Mouse (Mus musculus) heart, embryonic 15.5 days (tissue): ENCODE measurements at regions not wholly inside any gene's neighbourhood (a gene's known extent, or its start where the extent isn't known, plus 50 kb on each side); places are given as distances from the start of the nearest gene placed in this dataset.

Experiments used
- ATAC-seq: fragments of 200-750 bp; cut with Nextera tagmentation; replicated peaks from 2 replicates; pipeline ENCODE4 v1.8.0; 2017; ENCODE audit warnings: low read depth, moderate TSS enrichment; ENCODE audit not compliant: insufficient number of reproducible peaks, insufficient read depth, low FRiP score
- H3K27ac ChIP-seq: fragments of 300-500 bp; sonication (generic); 2 replicates; pipeline ENCODE4 v1.5.1; 2015; ENCODE audit warnings: mild to moderate bottlenecking, inconsistent platforms
- H3K27me3 ChIP-seq: fragments of 300-500 bp; sonication (generic); 2 replicates; pipeline ENCODE4 v1.6.1; 2015; ENCODE audit warnings: inconsistent platforms
- H3K36me3 ChIP-seq: fragments of 300-500 bp; sonication (generic); 2 replicates; pipeline ENCODE4 v1.6.1; 2015; ENCODE audit warnings: mild to moderate bottlenecking, inconsistent platforms
- H3K4me1 ChIP-seq: fragments of 300-500 bp; sonication (generic); replicated peaks from 2 replicates; pipeline ENCODE4 v1.6.1; 2015; ENCODE audit warnings: inconsistent platforms
- H3K4me2 ChIP-seq: fragments of 300-500 bp; sonication (generic); 2 replicates; pipeline ENCODE4 v1.6.1; 2015; ENCODE audit warnings: inconsistent platforms, mild to moderate bottlenecking, moderate library complexity
- H3K4me3 ChIP-seq: fragments of 300-500 bp; sonication (generic); 2 replicates; pipeline ENCODE4 v1.5.1; 2015; ENCODE audit warnings: mild to moderate bottlenecking, inconsistent platforms
- H3K9ac ChIP-seq: fragments of 300-500 bp; sonication (generic); 2 replicates; pipeline ENCODE4 v1.6.1; 2015; ENCODE audit warnings: mild to moderate bottlenecking, inconsistent platforms
- H3K9me3 ChIP-seq: fragments of 300-500 bp; sonication (generic); replicated peaks from 2 replicates; pipeline ENCODE4 v1.6.1; 2016; ENCODE audit warnings: inconsistent platforms
- WGBS: fragments of 180-500 bp; shearing (Covaris S2); methylation state at CpG from one replicate; pipeline ENCODE4 v1.1.7; 2015; ENCODE audit warnings: mixed read lengths; 5-methylcytosine and 5-hydroxymethylcytosine counted together

- Histone ChIP-seq H3K4me1 (no peaks in the 10 kb centered on the region), H3K27ac (no peak overlapping the region), H3K4me3 (no peak overlapping the region), H3K4me2 (no peak overlapping the region), H3K36me3 (no peaks in the 10 kb centered on the region), H3K27me3 (no peaks in the 10 kb centered on the region), H3K9ac (no peak overlapping the region), H3K9me3 (no peaks in the 10 kb centered on the region)
- ATAC-seq, result no peak
- 79% methylated on average over 9 of the region's 9 CpGs for WGBS
These were observed 262.2 kb upstream of the Klhl29 start for GRCm38 (mm10) chr12:5637571-5638275.

DNA sequence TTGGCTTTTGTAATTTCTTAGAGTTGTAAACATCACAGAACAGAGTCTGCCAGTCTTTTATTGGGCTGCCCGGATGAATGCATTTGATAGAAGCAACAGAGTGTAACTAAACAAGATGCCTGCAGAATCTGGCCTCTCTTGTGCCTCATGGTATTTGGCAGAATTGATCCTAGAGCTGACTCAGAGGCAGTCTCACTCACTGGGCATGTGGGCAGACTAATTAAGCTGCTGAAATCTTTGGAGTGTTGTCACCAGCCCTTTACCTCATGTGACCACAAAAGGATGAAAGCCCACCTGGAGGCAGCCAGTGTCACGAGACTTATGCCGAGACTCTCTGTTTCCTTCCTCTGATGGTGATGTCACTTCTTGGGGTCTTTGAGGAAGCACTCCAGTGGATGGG, 258.5 kb upstream of the Klhl29 start:
- Histone ChIP-seq H3K4me3 (no peak overlapping the region), H3K36me3 (no peaks in the 10 kb centered on the region), H3K4me1 (no peaks in the 10 kb centered on the region), H3K27ac (no peak overlapping the region), H3K27me3 (no peaks in the 10 kb centered on the region), H3K9ac (no peak overlapping the region), H3K4me2 (no peak overlapping the region), H3K9me3 (no peaks in the 10 kb centered on the region)
- no peak for ATAC-seq
- WGBS, result 72% methylated on average over 3 of the region's 3 CpGs

- WGBS, result 62% methylated on average over 9 of the region's 9 CpGs
- ATAC-seq, result no peak
- H3K36me3 ChIP-seq, result no peaks in the 10 kb centered on the region
These were observed 225.7 kb upstream of the Klhl29 start for GRCm38 (mm10) chr12:5601084-5601654.

DNA sequence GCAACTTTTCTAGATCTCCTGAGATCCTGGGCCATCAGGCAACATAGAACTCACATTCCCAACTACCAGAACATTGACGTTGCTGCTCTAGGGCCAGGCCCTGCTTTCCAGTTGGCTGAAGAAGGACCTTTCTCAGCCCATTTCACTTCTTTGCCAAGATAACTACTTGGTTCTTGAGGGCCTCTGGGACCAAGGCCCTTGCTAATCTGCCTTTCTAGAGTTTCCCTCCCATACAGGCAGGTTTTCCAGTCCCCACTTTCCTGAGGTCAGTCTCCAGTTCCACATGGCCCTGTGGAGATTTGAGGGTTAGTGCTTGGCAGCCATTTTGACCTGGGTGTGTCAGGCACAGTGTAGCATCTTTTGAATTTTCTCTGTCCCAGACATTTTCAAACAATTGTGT, 223.9 kb upstream of the Klhl29 start:
- Histone ChIP-seq H3K4me2 (no peak overlapping the region), H3K9ac (no peak overlapping the region), H3K4me3 (no peak overlapping the region), H3K9me3 (no peaks in the 10 kb centered on the region), H3K36me3 (no peaks in the 10 kb centered on the region), H3K27ac (no peak overlapping the region), H3K4me1 (no peaks in the 10 kb centered on the region), H3K27me3 (no peaks in the 10 kb centered on the region)
- no peak for ATAC-seq
- 74% methylated on average over 1 of the region's 1 CpGs for WGBS

More at GRCm38 (mm10) chr12:5601084-5601654, 225.7 kb upstream of the Klhl29 start:
- Histone ChIP-seq H3K27ac (no peak overlapping the region), H3K4me3 (no peak overlapping the region), H3K27me3 (no peaks in the 10 kb centered on the region), H3K4me1 (no peaks in the 10 kb centered on the region), H3K9ac (no peak overlapping the region), H3K9me3 (no peaks in the 10 kb centered on the region), H3K4me2 (no peak overlapping the region)

- 79% methylated on average over 4 of the region's 4 CpGs for WGBS
- Histone ChIP-seq H3K27ac (no peak overlapping the region), H3K4me1 (no peaks in the 10 kb centered on the region), H3K9ac (no peak overlapping the region), H3K9me3 (no peaks in the 10 kb centered on the region), H3K4me3 (no peak overlapping the region), H3K4me2 (no peak overlapping the region), H3K27me3 (no peaks in the 10 kb centered on the region), H3K36me3 (no peaks in the 10 kb centered on the region)
- no peak for ATAC-seq
These were observed 223.5 kb upstream of the Klhl29 start for GRCm38 (mm10) chr12:5598961-5599360.

DNA sequence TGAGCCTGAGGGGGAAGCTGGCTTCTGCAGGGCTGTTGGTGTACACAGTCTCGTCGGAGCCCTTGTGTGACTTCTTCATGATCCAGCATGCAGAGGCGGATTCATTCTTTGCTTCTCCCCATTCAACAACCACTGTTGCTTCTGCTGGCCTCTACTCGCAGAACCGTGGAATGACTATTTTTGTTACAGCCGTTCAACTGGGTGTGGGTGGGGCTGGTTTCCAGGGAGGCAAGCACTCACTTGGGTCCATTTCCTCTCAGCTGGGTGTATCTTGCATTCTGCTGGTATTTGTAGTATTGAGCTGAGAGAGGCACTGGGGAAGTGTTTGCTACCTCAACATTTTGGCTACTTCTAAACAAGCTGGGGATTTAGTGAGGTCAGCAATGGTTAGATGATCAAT, 197.3 kb upstream of the Klhl29 start:
- 42% methylated on average over 6 of the region's 6 CpGs for WGBS
- no peaks in the 10 kb centered on the region for H3K9me3 ChIP-seq
- no peaks in the 10 kb centered on the region for H3K36me3 ChIP-seq
- ATAC-seq, result no peak
- no peak overlapping the region for H3K9ac ChIP-seq
- H3K4me1 ChIP-seq, result no peaks in the 10 kb centered on the region
- H3K4me2 ChIP-seq, result no peak overlapping the region
- H3K4me3 ChIP-seq, result no peak overlapping the region
- H3K27ac ChIP-seq, result no peak overlapping the region
- H3K27me3 ChIP-seq, result no peaks in the 10 kb centered on the region

- no peak overlapping the region for H3K4me2 ChIP-seq
- no peak overlapping the region for H3K9ac ChIP-seq
- no peaks in the 10 kb centered on the region for H3K4me1 ChIP-seq
- H3K9me3 ChIP-seq, result no peaks in the 10 kb centered on the region
- H3K27ac ChIP-seq, result no peak overlapping the region
- H3K4me3 ChIP-seq, result no peak overlapping the region
- ATAC-seq, result no peak
- 81% methylated on average over 5 of the region's 5 CpGs for WGBS
- H3K27me3 ChIP-seq, result no peaks in the 10 kb centered on the region
- no peaks in the 10 kb centered on the region for H3K36me3 ChIP-seq
These were observed 193.5 kb upstream of the Klhl29 start for GRCm38 (mm10) chr12:5568941-5569340.

GRCm38 (mm10) chr12:5566231-5566630, 190.7 kb upstream of the Klhl29 start:
- no peaks in the 10 kb centered on the region for H3K9me3 ChIP-seq
- no peaks in the 10 kb centered on the region for H3K4me1 ChIP-seq
- no peak overlapping the region for H3K9ac ChIP-seq
- H3K27ac ChIP-seq, result no peak overlapping the region
- no peak for ATAC-seq
- H3K36me3 ChIP-seq, result no peaks in the 10 kb centered on the region
- H3K4me3 ChIP-seq, result no peak overlapping the region
- 32% methylated on average over 2 of the region's 2 CpGs for WGBS
- no peaks in the 10 kb centered on the region for H3K27me3 ChIP-seq
- no peak overlapping the region for H3K4me2 ChIP-seq

DNA sequence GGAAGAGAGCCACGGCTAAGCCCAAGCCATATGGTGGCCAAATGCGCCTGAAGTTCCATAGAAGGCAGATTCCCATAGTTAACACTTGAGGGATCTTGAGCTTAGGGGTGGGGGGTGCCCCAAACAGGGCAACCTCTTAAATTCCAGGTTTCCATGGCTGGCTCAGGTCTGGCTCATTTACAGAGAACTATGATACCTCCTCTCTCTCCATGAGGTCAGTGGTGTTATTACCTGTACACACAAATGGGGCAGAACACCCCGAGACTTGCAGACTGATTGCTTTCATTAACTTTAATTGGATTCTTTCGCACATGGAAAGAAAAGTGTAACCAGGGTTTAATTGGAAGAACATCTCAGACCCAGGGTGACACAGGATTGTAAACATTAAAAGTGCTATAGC, 177.1 kb upstream of the Klhl29 start:
- Histone ChIP-seq H3K4me1 (no peaks in the 10 kb centered on the region), H3K36me3 (no peaks in the 10 kb centered on the region), H3K4me2 (no peak overlapping the region), H3K9me3 (no peaks in the 10 kb centered on the region), H3K4me3 (no peak overlapping the region), H3K27ac (no peak overlapping the region), H3K27me3 (no peaks in the 10 kb centered on the region), H3K9ac (no peak overlapping the region)
- 59% methylated on average over 4 of the region's 4 CpGs for WGBS
- ATAC-seq, result no peak

DNA sequence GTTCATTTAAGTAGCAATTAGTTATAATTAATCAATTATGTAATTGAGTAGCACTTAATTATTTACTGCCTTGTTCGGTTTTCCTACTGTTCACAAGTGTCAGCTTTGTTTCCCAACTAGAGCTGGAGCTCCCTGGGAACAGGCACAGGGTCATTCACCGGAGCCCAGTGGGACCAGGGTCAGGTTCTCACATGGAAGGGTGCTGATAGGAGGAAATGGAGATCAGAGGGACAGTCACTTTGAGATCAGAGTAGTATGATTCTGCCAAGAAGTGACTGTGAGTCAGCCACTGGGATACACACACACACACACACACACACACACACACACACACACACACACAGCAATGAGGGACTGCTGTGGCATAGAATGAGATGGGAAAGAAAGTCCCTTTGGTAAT, 176.4 kb upstream of the Klhl29 start:
- no peaks in the 10 kb centered on the region for H3K36me3 ChIP-seq
- no peak overlapping the region for H3K4me2 ChIP-seq
- ATAC-seq, result no peak
- H3K4me3 ChIP-seq, result no peak overlapping the region
- WGBS, result 53% methylated on average over 2 of the region's 2 CpGs
- H3K27ac ChIP-seq, result no peak overlapping the region
- no peaks in the 10 kb centered on the region for H3K27me3 ChIP-seq
- H3K4me1 ChIP-seq, result no peaks in the 10 kb centered on the region
- H3K9me3 ChIP-seq, result no peaks in the 10 kb centered on the region
- H3K9ac ChIP-seq, result no peak overlapping the region

DNA sequence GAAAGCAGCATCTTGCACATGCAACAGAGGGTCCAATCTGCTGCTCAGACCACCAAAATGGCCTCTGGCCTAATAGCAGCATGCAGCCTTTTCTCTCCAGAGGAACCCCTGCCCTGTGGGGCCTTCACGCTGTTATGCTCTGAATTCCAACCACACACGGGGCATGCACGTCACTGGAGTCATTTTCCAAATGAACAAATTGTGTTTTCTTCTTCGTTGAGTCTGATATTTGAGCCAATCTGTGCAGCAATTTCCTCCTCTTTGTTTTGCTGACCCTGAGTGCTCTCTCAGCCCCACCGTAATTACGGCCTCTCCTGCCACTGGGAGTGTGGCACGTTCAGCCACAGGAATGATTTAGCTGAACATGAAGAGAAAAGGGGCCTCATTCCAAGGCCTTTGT, 174.3 kb upstream of the Klhl29 start:
- WGBS, result 62% methylated on average over 7 of the region's 7 CpGs
- no peak overlapping the region for H3K9ac ChIP-seq
- ATAC-seq, result no peak

GRCm38 (mm10) chr12:5547698-5548097, 172.2 kb upstream of the Klhl29 start:
- H3K9me3 ChIP-seq, result no peaks in the 10 kb centered on the region
- H3K9ac ChIP-seq, result no peak overlapping the region
- H3K4me3 ChIP-seq, result no peak overlapping the region
- no peaks in the 10 kb centered on the region for H3K27me3 ChIP-seq
- no peak overlapping the region for H3K4me2 ChIP-seq
- no peak for ATAC-seq
- no peaks in the 10 kb centered on the region for H3K36me3 ChIP-seq
- H3K27ac ChIP-seq, result no peak overlapping the region
- no peaks in the 10 kb centered on the region for H3K4me1 ChIP-seq
- whole genome bisulfite sequencing, result 82% methylated on average over 5 of the region's 5 CpGs

More for the DNA sequence above, 174.3 kb upstream of the Klhl29 start:
- Histone ChIP-seq H3K4me3 (no peak overlapping the region), H3K4me2 (no peak overlapping the region), H3K9me3 (no peaks in the 10 kb centered on the region), H3K4me1 (no peaks in the 10 kb centered on the region), H3K27ac (no peak overlapping the region), H3K36me3 (no peaks in the 10 kb centered on the region), H3K27me3 (no peaks in the 10 kb centered on the region)
